Mouse (Mus musculus) cortical plate, adult 2 months (tissue): ENCODE results near the gene Mrpl16.

Experiments
- CTCF ChIP-seq: fragments of 200-500 bp; IDR thresholded peaks from 2 replicates; pipeline ENCODE4 v1.5.1; 2011; ENCODE audit warnings: mild to moderate bottlenecking, control low read depth, low read length; ENCODE audit not compliant: insufficient read depth; ENCODE audit errors: extremely low read depth
- POLR2A ChIP-seq: fragments of 200-500 bp; IDR thresholded peaks from 2 replicates; pipeline ENCODE4 v1.6.1; 2011; ENCODE audit warnings: mild to moderate bottlenecking, low read length, control low read depth; ENCODE audit not compliant: insufficient read depth; ENCODE audit errors: extremely low read depth

DNA sequence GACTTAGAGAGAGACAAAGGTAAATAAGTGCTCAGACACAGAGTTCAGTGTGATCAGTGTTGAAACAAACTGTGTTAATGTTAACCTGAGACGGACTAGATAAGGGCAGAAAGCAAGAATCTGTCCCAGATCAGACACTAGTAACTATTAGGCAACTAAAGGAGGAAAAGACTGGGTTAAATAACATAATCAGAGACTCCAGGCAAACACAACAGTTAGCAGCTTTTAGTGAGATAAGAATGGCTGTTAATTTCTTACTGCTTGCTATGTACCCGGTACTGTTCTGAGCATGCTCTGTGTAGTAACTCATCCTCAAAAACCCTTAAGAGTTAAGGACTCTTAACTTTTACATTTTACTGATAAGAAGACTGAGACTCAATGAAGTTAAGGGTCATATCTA, 44.3 kb upstream of the Mrpl16 start:
- TF ChIP-seq POLR2A (no peak), CTCF (no peak)
